Comparison of ENCODE assay signal across 8 mouse cellular contexts in the genomic region with DNA sequence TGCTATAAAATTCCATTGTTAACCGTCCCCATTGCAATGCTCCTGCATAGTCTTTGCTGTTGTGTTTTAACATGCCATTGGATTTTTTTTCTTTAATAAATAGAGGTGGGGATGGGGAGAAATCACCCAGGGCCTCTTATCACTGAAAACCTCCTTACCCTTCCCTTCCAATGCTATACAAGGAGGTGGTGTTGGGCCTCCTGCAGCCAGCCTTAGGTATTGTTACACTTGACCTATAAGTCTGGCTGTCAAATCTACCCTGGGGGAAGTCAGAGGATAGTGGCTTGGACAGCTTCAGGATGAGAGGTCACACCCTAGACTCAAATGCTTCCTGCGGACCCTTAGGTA. TPM values are rescaled to one million over a fixed set of nuclear protein-coding genes. Genes with fewer than 3 reads are reported as not detected.
DNase-seq lines count a peak whose midpoint lies in the region; ATAC-seq and TF ChIP-seq lines count a peak whose summit lies in the region.

No protein-coding gene starts in this region.

- H3K4me3 ChIP-seq in kidney, embryonic 15.5 days (replicated peaks) = peak overlapping the region; percentile 82
- H3K4me3 ChIP-seq in embryonic facial prominence, embryonic 10.5 days = peak overlapping the region; percentile 91
- peak overlapping the region; percentile 83; the same call in 1 of the 2 replicates for H3K4me3 ChIP-seq in intestine, embryonic 15.5 days (replicated peaks)
- peak overlapping the region; percentile 40 for H3K4me3 ChIP-seq in myocyte

- no peak for DNase-seq in kidney, postnatal 10 days
- no peak for DNase-seq in embryonic facial prominence, embryonic 10.5 days (ENCODE audit: low spot score)
- no peak for DNase-seq in urinary bladder, postnatal 10 days (ENCODE audit: low spot score)
- no peak for DNase-seq in right cerebral cortex, postnatal 36 days (ENCODE audit: low spot score in 2 of 2)
- no peak for DNase-seq in left cerebral cortex, postnatal 10 days (ENCODE audit: extremely low spot score in 1 of 2, low spot score in 2 of 2)

- H3K27me3 ChIP-seq in kidney, embryonic 15.5 days = no peaks in the 10 kb centered on the region
- H3K27me3 ChIP-seq in embryonic facial prominence, embryonic 10.5 days (replicated peaks; ENCODE audit: low read depth, poor library complexity, severe bottlenecking) = no peaks in the 10 kb centered on the region
- H3K27me3 ChIP-seq in intestine, embryonic 15.5 days (replicated peaks) = no peaks in the 10 kb centered on the region
- no peaks in the 10 kb centered on the region for H3K27me3 ChIP-seq in myocyte (ENCODE audit: control insufficient read depth, insufficient read depth, insufficient read length)

- H3K9me3 ChIP-seq in kidney, embryonic 15.5 days (replicated peaks) = no peaks in the 10 kb centered on the region
- no peaks in the 10 kb centered on the region; the same call in 1 of the 2 replicates for H3K9me3 ChIP-seq in embryonic facial prominence, embryonic 10.5 days
- no peaks in the 10 kb centered on the region for H3K9me3 ChIP-seq in intestine, embryonic 15.5 days

- peak overlapping the region; percentile 76 for H3ac ChIP-seq in myocyte (ENCODE audit: control insufficient read depth, insufficient read length)

- 36% methylated on average over 2 of the region's 2 CpGs for WGBS in kidney, embryonic 15.5 days
- 32% methylated on average over 2 of the region's 2 CpGs for WGBS in embryonic facial prominence, embryonic 10.5 days
- WGBS in intestine, embryonic 15.5 days = 35% methylated on average over 2 of the region's 2 CpGs

- H3K27ac ChIP-seq in kidney, embryonic 15.5 days = peak overlapping the region; percentile 94
- H3K27ac ChIP-seq in embryonic facial prominence, embryonic 10.5 days (replicated peaks) = peak overlapping the region; percentile 95; the same call in 1 of the 2 replicates
- H3K27ac ChIP-seq in intestine, embryonic 15.5 days = no peak overlapping the region

- H3K79me2 ChIP-seq in myocyte (ENCODE audit: control insufficient read depth, insufficient read depth) = peaks cover 37% of the 10 kb centered on the region

- peaks cover 18% of the 10 kb centered on the region for H3K4me1 ChIP-seq in kidney, embryonic 15.5 days
- H3K4me1 ChIP-seq in embryonic facial prominence, embryonic 10.5 days = peaks cover 19% of the 10 kb centered on the region
- H3K4me1 ChIP-seq in intestine, embryonic 15.5 days (replicated peaks) = peaks cover 5% of the 10 kb centered on the region

- intact Hi-C loops in left cerebral cortex, postnatal 10 days (cut with DNase I) = loop anchor here (2.0 to 10.0 kb wide), 5 partner anchors 49 to 297 kb away; a partner anchor contains a TSS

- ATAC-seq in kidney, embryonic 15.5 days (replicated peaks; ENCODE audit: low FRiP score) = no peak
- ATAC-seq in intestine, embryonic 15.5 days = no peak

- H3K36me3 ChIP-seq in kidney, embryonic 15.5 days = no peaks in the 10 kb centered on the region
- no peaks in the 10 kb centered on the region for H3K36me3 ChIP-seq in embryonic facial prominence, embryonic 10.5 days (replicated peaks)
- H3K36me3 ChIP-seq in intestine, embryonic 15.5 days = no peaks in the 10 kb centered on the region
- no peaks in the 10 kb centered on the region for H3K36me3 ChIP-seq in myocyte (ENCODE audit: control insufficient read depth, insufficient read depth)

- TF ChIP-seq POLR2A in myocyte (IDR thresholded peaks at IDR 0.05; ENCODE audit: insufficient read length, low read depth) = no peak

- no peak overlapping the region for H3K9ac ChIP-seq in kidney, embryonic 15.5 days
- no peak overlapping the region for H3K9ac ChIP-seq in intestine, embryonic 15.5 days

- H3K4me2 ChIP-seq in kidney, embryonic 15.5 days = peak overlapping the region; percentile 67
- H3K4me2 ChIP-seq in intestine, embryonic 15.5 days (replicated peaks) = peak overlapping the region; percentile 74; the same call in 1 of the 2 replicates
- H3K4me2 ChIP-seq in myocyte (ENCODE audit: low read depth) = peak overlapping the region; percentile 66

TF ChIP-seq in myocyte, 11 proteins besides CTCF, POLR2A, EP300 and RAD21:
- no peak for TF ChIP-seq TCF12 (IDR thresholded peaks at IDR 0.05; ENCODE audit: insufficient read depth, poor library complexity, severe bottlenecking)
- no peak for TF ChIP-seq CEBPB (IDR thresholded peaks at IDR 0.05; ENCODE audit: insufficient read depth, poor library complexity, severe bottlenecking)

RNA-seq across cellular contexts. Expression of a gene that starts 3.8 kb away (rescaled TPM):
- 53.5 and 57.1 TPM in 2 replicates for polyA plus RNA-seq in kidney, embryonic 15.5 days (2015; fragmentation: Nextera tagmentation; extraction: Ambion mirVana)
- polyA plus RNA-seq in embryonic facial prominence, embryonic 10.5 days (2016; fragmentation: Nextera tagmentation; extraction: Ambion mirVana) = 38.9 and 39.5 TPM in 2 replicates
- 27.5 and 28.1 TPM in 2 replicates for polyA plus RNA-seq in intestine, embryonic 15.5 days (2015; fragmentation: Nextera tagmentation; extraction: Ambion mirVana)
- 13.5 TPM for polyA plus RNA-seq in myocyte (2012; fragmentation: generic; extraction: Trizol)
- total RNA-seq in left cerebral cortex, postnatal 10 days (2021) = 10 to 100 TPM; 58.5 to 60.2 TPM

Comparison
In these comparisons a context has a peak if more than half of its experiments do, and no peak if none do; other contexts are left out.
1. H3K4me3 ChIP-seq: peak in every context shown above with its lines; median percentile 91 in embryonic facial prominence, embryonic 10.5 days; 83 in intestine, embryonic 15.5 days; 82 in kidney, embryonic 15.5 days; 40 in myocyte.